Mouse (Mus musculus): ENCODE results near the gene Rab34.

Rab34 gene

DNA sequence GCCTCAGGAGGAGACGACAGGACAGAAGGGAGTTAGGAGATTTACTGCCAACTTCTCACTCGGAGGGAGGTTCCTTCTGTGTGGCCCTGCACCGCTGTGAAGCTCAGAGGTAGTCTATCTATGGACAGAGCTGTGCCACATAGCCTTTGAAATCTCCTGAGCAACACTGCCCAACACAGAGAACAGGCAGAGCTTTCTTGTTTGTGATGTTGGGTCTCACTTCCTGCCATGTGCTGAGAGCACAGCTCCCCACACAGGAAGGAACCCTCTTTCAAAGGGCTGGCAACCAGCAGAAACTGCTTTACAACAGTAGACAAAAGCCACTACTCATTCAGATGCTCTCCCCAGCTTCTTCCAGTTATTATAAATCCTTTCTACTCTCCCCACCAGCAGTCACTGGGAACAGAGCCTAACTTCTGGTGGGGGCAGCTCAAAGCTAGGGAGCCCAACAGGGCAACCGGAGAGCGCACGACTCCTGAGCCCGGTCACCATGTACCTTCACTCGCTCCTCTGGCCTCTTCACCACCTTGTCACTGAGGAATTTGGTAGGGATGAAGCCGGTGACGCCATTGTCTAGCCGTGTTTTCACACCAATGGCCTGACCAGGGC lies 27.6 kb downstream of the Rab34 start:
- DNase-seq, result no peak

DNA sequence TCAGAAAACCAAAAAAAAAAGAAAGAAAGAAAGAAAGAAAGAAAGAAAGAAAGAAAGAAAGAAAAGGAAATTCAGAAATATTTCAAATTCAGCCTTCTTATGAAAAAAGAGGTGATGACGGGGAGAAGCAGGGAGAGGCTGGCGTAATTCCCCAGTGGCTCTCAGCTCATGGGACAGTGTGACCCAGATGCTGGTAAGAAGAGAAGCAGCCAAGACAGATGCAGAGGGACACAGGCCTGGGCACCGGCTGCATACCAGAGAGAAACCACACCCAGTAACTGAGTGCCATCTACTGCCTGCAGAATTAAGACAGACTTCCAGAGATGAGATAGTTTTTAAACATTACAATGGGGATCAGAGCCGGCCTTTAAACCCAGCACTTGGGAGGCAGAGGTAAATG lies 35.4 kb downstream of the Rab34 start:
- no peak for DNase-seq

DNA sequence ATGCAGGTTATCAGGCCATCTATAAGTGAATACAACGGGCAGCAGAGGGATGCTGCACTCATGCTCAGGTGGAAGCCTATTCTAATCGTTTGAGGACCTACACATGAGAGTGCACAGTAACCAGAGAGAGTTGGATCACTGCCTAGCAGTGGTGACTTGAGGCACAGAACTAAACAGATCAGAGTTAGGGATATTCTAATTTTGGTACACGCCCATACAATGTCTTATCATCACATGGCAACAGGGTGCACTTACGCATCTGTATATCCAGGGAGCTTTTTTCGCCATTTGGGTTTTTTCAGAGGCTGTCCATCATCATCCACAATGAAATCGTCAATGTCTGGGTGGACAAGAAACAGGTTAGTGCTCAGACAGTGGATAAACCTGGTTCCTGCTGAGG lies 43.3 kb downstream of the Rab34 start:
- no peak for DNase-seq

DNA sequence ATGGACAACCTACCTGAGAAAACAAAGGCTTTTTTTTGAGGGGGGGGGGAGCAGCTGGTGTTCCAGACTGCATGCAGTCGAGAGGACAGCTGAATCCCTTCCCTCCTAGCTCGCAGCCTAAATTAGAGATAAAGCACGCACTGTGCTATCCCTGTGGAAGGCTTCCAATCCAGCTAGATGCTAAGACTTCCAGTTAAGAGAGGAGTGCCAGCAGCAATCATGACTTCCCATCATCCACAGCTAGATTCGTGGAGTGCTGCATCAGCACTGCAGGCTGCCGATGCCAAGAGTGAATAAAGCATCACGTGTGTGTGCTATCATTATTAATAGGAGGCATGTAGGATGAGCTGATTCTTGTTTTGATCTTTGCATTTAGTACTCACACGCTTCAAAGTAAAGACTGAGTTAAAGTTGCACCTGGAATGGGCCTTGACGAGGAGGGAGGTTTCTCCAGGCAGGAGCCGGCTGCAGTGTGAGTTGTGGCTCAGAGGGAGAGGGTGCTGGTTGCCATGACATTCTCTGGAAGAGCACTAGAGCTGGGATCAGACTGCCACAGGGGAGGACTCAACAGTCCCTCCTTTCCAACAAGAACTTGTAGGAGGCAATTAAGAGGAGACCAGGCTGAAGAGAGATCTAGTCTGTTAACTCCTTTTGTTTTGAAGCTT lies 52.1 kb downstream of the Rab34 start:
- DNase-seq, result no peak
